Comparison of ENCODE assay signal across 8 mouse cellular contexts in genomic region chr10:127063239-127063872, GRCm38 (mm10). TPM values are rescaled to one million over a fixed set of nuclear protein-coding genes. Genes with fewer than 3 reads are reported as not detected.
DNase-seq lines count a peak whose midpoint lies in the region; ATAC-seq lines count a peak whose summit lies in the region.

Gene Cdk4, plus strand, starts transcription at chr10:127063534.

- no peaks in the 10 kb centered on the region for H3K9me3 ChIP-seq in hindbrain, embryonic 14.5 days (ENCODE audit: control insufficient read depth, low read length)

- H3K9ac ChIP-seq in hindbrain, embryonic 14.5 days: peak within 1 kb of the TSS; percentile 93

- no peaks in the 10 kb centered on the region for H3K27me3 ChIP-seq in hindbrain, embryonic 14.5 days (ENCODE audit: control insufficient read depth, insufficient read depth, low read length)

- H3K4me2 ChIP-seq in hindbrain, embryonic 14.5 days (replicated peaks): peak within 1 kb of the TSS; percentile 80

- peak within 1 kb of the TSS; percentile 75 for H3K4me3 ChIP-seq in hindbrain, embryonic 14.5 days (replicated peaks; ENCODE audit: low read length)

- ATAC-seq in hindbrain, embryonic 14.5 days (ENCODE audit: low FRiP score): peak; percentile 90

- DNase-seq in R1 (ENCODE audit: low read depth, low spot score): peak; percentile 99
- peak; percentile 100 for DNase-seq in cerebellum, postnatal 25 days
- DNase-seq in frontal cortex, postnatal 25 days (ENCODE audit: low spot score in 2 of 2): peak; percentile 97 to 98
- DNase-seq in hindbrain, embryonic 14.5 days (ENCODE audit: low spot score): peak; percentile 97
- peak; percentile 99 for DNase-seq in layer of hippocampus, postnatal 36 days
- DNase-seq in lung, postnatal 36 days: peak; percentile 98
- DNase-seq in retina, postnatal 1 day: peak; percentile 100
- DNase-seq in urinary bladder, adult 18-20 months (ENCODE audit: low spot score in 2 of 2): peak; percentile 93 to 98

- under 1% methylated on average over 46 of the region's 46 CpGs for WGBS in hindbrain, embryonic 14.5 days

- H3K27ac ChIP-seq in hindbrain, embryonic 14.5 days: peak within 1 kb of the TSS; percentile 91

- peaks cover 31% of the 10 kb centered on the region for H3K4me1 ChIP-seq in hindbrain, embryonic 14.5 days (replicated peaks; ENCODE audit: control insufficient read depth, insufficient read depth, low read length)

- H3K36me3 ChIP-seq in hindbrain, embryonic 14.5 days (replicated peaks; ENCODE audit: control insufficient read depth, insufficient read depth): peaks cover 38% of the 10 kb centered on the region

RNA-seq across cellular contexts. Expression of gene Cdk4, which starts in this region (rescaled TPM):
- polyA plus RNA-seq in hindbrain, embryonic 14.5 days (2014; fragmentation: Nextera tagmentation; extraction: Ambion mirVana): 764 and 784 TPM in 2 replicates
- total RNA-seq in layer of hippocampus, postnatal 36 days (2021): 10 to 100 TPM; 93.5 to 97.5 TPM

Comparison
In these comparisons a context has a peak if more than half of its experiments do, and no peak if none do; other contexts are left out.
1. Peak in every context shown above with its lines: DNase-seq, ATAC-seq, H3K4me3 ChIP-seq and H3K27ac ChIP-seq.